Mouse (Mus musculus): ENCODE data around the gene Gm4450. TPM values are rescaled to one million over a fixed set of nuclear protein-coding genes. Genes with fewer than 3 reads are reported as not detected.
A peak's percentile ranks its signal among the peaks of the same experiment; 100 is the strongest.

Gene Gm4450
- polyA plus RNA-seq, 1 experiment from 2014 or later, result not detected

- Histone ChIP-seq H3K36me3 (ENCODE audit: control insufficient read depth, insufficient read depth, low read length) (peaks cover 4% of the 10 kb centered on the region; the same call in 1 of the 2 replicates), H3K4me2 (ENCODE audit: low read depth, low read length) (peak overlapping the region; percentile 98), H3K27ac (replicated peaks; ENCODE audit: low read depth, low read length) (no peak overlapping the region), H3K9ac (ENCODE audit: low read depth, low read length) (peak overlapping the region; percentile 56), H3K27me3 (replicated peaks; ENCODE audit: control insufficient read depth, insufficient read depth, low read length) (peaks cover 29% of the 10 kb centered on the region), H3K4me3 (ENCODE audit: low read depth, low read length) (peak overlapping the region; percentile 62), H3K9me3 (ENCODE audit: control insufficient read depth, low read length) (no peaks in the 10 kb centered on the region), H3K4me1 (ENCODE audit: control insufficient read depth, insufficient read depth, low read length) (peaks cover 10% of the 10 kb centered on the region; the same call in 1 of the 2 replicates)
- ATAC-seq (ENCODE audit: low read depth) (no peak), DNase-seq (ENCODE audit: low spot score) (no peak)
- 2% methylated on average over 16 of the region's 23 CpGs for WGBS
These were observed 29.7 kb downstream of the Gm4450 start for GRCm38 (mm10) chr3:98427260-98427599.

GRCm38 (mm10) chr3:98426749-98427148 lies 30.2 kb downstream of the Gm4450 start:
- peaks cover 4% of the 10 kb centered on the region; the same call in 1 of the 2 replicates for H3K36me3 ChIP-seq (ENCODE audit: control insufficient read depth, insufficient read depth, low read length)
- H3K4me2 ChIP-seq (ENCODE audit: low read depth, low read length), result peak overlapping the region; percentile 98
- no peak overlapping the region for H3K27ac ChIP-seq (replicated peaks; ENCODE audit: low read depth, low read length)
- H3K27me3 ChIP-seq (replicated peaks; ENCODE audit: control insufficient read depth, insufficient read depth, low read length), result peaks cover 29% of the 10 kb centered on the region
- DNase-seq (ENCODE audit: low spot score), result no peak
- H3K9me3 ChIP-seq (ENCODE audit: control insufficient read depth, low read length), result no peaks in the 10 kb centered on the region
- no peak overlapping the region for H3K9ac ChIP-seq (ENCODE audit: low read depth, low read length)
- WGBS, result 48% methylated on average over 5 of the region's 5 CpGs
- H3K4me1 ChIP-seq (ENCODE audit: control insufficient read depth, insufficient read depth, low read length), result peaks cover 10% of the 10 kb centered on the region; the same call in 1 of the 2 replicates
- H3K4me3 ChIP-seq (ENCODE audit: low read depth, low read length), result peak overlapping the region; percentile 62
- ATAC-seq (ENCODE audit: low read depth), result no peak

GRCm38 (mm10) chr3:98422926-98423325 lies 34.0 kb downstream of the Gm4450 start:
- DNase-seq (ENCODE audit: low spot score) (no peak), ATAC-seq (ENCODE audit: low read depth) (no peak)
- H3K36me3 ChIP-seq (ENCODE audit: control insufficient read depth, insufficient read depth, low read length), result peaks cover 4% of the 10 kb centered on the region; the same call in 1 of the 2 replicates
- H3K9me3 ChIP-seq (ENCODE audit: control insufficient read depth, low read length), result no peaks in the 10 kb centered on the region
- no peak overlapping the region for H3K4me3 ChIP-seq (ENCODE audit: low read depth, low read length)
- no peak overlapping the region for H3K9ac ChIP-seq (ENCODE audit: low read depth, low read length)
- peaks cover 6% of the 10 kb centered on the region; the same call in 1 of the 2 replicates for H3K4me1 ChIP-seq (ENCODE audit: control insufficient read depth, insufficient read depth, low read length)
- no peak overlapping the region for H3K27ac ChIP-seq (replicated peaks; ENCODE audit: low read depth, low read length)
- peaks cover 9% of the 10 kb centered on the region; the same call in 1 of the 2 replicates for H3K27me3 ChIP-seq (replicated peaks; ENCODE audit: control insufficient read depth, insufficient read depth, low read length)
- no peak overlapping the region for H3K4me2 ChIP-seq (ENCODE audit: low read depth, low read length)
- 79% methylated on average over 4 of the region's 4 CpGs for WGBS

- Histone ChIP-seq H3K27me3 (replicated peaks; ENCODE audit: control insufficient read depth, insufficient read depth, low read length) (no peaks in the 10 kb centered on the region), H3K9me3 (ENCODE audit: control insufficient read depth, low read length) (no peaks in the 10 kb centered on the region), H3K4me3 (ENCODE audit: low read depth, low read length) (no peak overlapping the region), H3K27ac (replicated peaks; ENCODE audit: low read depth, low read length) (no peak overlapping the region), H3K4me1 (ENCODE audit: control insufficient read depth, insufficient read depth, low read length) (peaks cover 7% of the 10 kb centered on the region), H3K36me3 (ENCODE audit: control insufficient read depth, insufficient read depth, low read length) (no peaks in the 10 kb centered on the region), H3K4me2 (ENCODE audit: low read depth, low read length) (no peak overlapping the region), H3K9ac (ENCODE audit: low read depth, low read length) (no peak overlapping the region)
- ATAC-seq (ENCODE audit: low read depth) (no peak), DNase-seq (ENCODE audit: low spot score) (no peak)
- 42% methylated on average over 4 of the region's 4 CpGs for WGBS
These were observed 37.2 kb downstream of the Gm4450 start for GRCm38 (mm10) chr3:98419786-98420070.

- H3K27ac ChIP-seq (replicated peaks; ENCODE audit: low read depth, low read length), result no peak overlapping the region
- H3K36me3 ChIP-seq (ENCODE audit: control insufficient read depth, insufficient read depth, low read length), result no peaks in the 10 kb centered on the region
- peaks cover 7% of the 10 kb centered on the region for H3K4me1 ChIP-seq (ENCODE audit: control insufficient read depth, insufficient read depth, low read length)
- no peaks in the 10 kb centered on the region for H3K9me3 ChIP-seq (ENCODE audit: control insufficient read depth, low read length)
- H3K4me3 ChIP-seq (ENCODE audit: low read depth, low read length), result no peak overlapping the region
- no peak overlapping the region for H3K9ac ChIP-seq (ENCODE audit: low read depth, low read length)
- WGBS, result 69% methylated on average over 6 of the region's 6 CpGs
- no peak for DNase-seq (ENCODE audit: low spot score)
- H3K4me2 ChIP-seq (ENCODE audit: low read depth, low read length), result no peak overlapping the region
- no peak for ATAC-seq (ENCODE audit: low read depth)
- no peaks in the 10 kb centered on the region for H3K27me3 ChIP-seq (replicated peaks; ENCODE audit: control insufficient read depth, insufficient read depth, low read length)
These were observed 37.7 kb downstream of the Gm4450 start for GRCm38 (mm10) chr3:98418991-98419785.

GRCm38 (mm10) chr3:98417328-98417727 lies 39.6 kb downstream of the Gm4450 start:
- DNase-seq (ENCODE audit: low spot score) (peak; percentile 88), ATAC-seq (ENCODE audit: low read depth) (peak; percentile 67)
- 57% methylated on average over 4 of the region's 4 CpGs for WGBS
- Histone ChIP-seq H3K4me3 (ENCODE audit: low read depth, low read length) (no peak overlapping the region), H3K36me3 (ENCODE audit: control insufficient read depth, insufficient read depth, low read length) (no peaks in the 10 kb centered on the region), H3K4me1 (ENCODE audit: control insufficient read depth, insufficient read depth, low read length) (peaks cover 7% of the 10 kb centered on the region), H3K27me3 (replicated peaks; ENCODE audit: control insufficient read depth, insufficient read depth, low read length) (no peaks in the 10 kb centered on the region), H3K9me3 (ENCODE audit: control insufficient read depth, low read length) (no peaks in the 10 kb centered on the region), H3K4me2 (ENCODE audit: low read depth, low read length) (no peak overlapping the region), H3K27ac (replicated peaks; ENCODE audit: low read depth, low read length) (no peak overlapping the region), H3K9ac (ENCODE audit: low read depth, low read length) (no peak overlapping the region)

GRCm38 (mm10) chr3:98416426-98417250 lies 40.3 kb downstream of the Gm4450 start:
- no peak for ATAC-seq (ENCODE audit: low read depth)
- Histone ChIP-seq H3K27ac (replicated peaks; ENCODE audit: low read depth, low read length) (no peak overlapping the region), H3K27me3 (replicated peaks; ENCODE audit: control insufficient read depth, insufficient read depth, low read length) (no peaks in the 10 kb centered on the region), H3K4me2 (ENCODE audit: low read depth, low read length) (no peak overlapping the region), H3K9ac (ENCODE audit: low read depth, low read length) (no peak overlapping the region), H3K4me3 (ENCODE audit: low read depth, low read length) (no peak overlapping the region), H3K4me1 (ENCODE audit: control insufficient read depth, insufficient read depth, low read length) (peaks cover 7% of the 10 kb centered on the region), H3K36me3 (ENCODE audit: control insufficient read depth, insufficient read depth, low read length) (no peaks in the 10 kb centered on the region), H3K9me3 (ENCODE audit: control insufficient read depth, low read length) (no peaks in the 10 kb centered on the region)
- no peak for DNase-seq (ENCODE audit: low spot score)
- 72% methylated on average over 5 of the region's 5 CpGs for WGBS

GRCm38 (mm10) chr3:98414296-98414695 lies 42.6 kb downstream of the Gm4450 start:
- Histone ChIP-seq H3K9ac (ENCODE audit: low read depth, low read length) (no peak overlapping the region), H3K27me3 (replicated peaks; ENCODE audit: control insufficient read depth, insufficient read depth, low read length) (no peaks in the 10 kb centered on the region), H3K4me3 (ENCODE audit: low read depth, low read length) (no peak overlapping the region), H3K9me3 (ENCODE audit: control insufficient read depth, low read length) (no peaks in the 10 kb centered on the region), H3K27ac (replicated peaks; ENCODE audit: low read depth, low read length) (no peak overlapping the region), H3K36me3 (ENCODE audit: control insufficient read depth, insufficient read depth, low read length) (no peaks in the 10 kb centered on the region), H3K4me1 (ENCODE audit: control insufficient read depth, insufficient read depth, low read length) (peaks cover 7% of the 10 kb centered on the region), H3K4me2 (ENCODE audit: low read depth, low read length) (no peak overlapping the region)
- no peak for DNase-seq (ENCODE audit: low spot score)
- no peak for ATAC-seq (ENCODE audit: low read depth)
- 66% methylated on average over 3 of the region's 3 CpGs for WGBS
